Mouse (Mus musculus): ENCODE measurements around the gene Pcsk5. TPM values are rescaled to one million over a fixed set of nuclear protein-coding genes. Genes with fewer than 3 reads are reported as not detected.

Gene Pcsk5
- polyA plus RNA-seq, 1 experiment from 2014 or later: 8.5 TPM

GRCm38 (mm10) chr19:17769610-17770399 lies 67.6 kb downstream of the Pcsk5 start:
- Histone ChIP-seq H3K27ac (ENCODE audit: low read length) (no peak overlapping the region), H3K9me3 (replicated peaks; ENCODE audit: control insufficient read depth, low read length, poor library complexity, severe bottlenecking) (no peaks in the 10 kb centered on the region), H3K36me3 (ENCODE audit: control insufficient read depth, insufficient read depth, low read length) (no peaks in the 10 kb centered on the region), H3K27me3 (ENCODE audit: control insufficient read depth, insufficient read depth, low read depth, low read length) (no peaks in the 10 kb centered on the region), H3K4me2 (ENCODE audit: low read length) (no peak overlapping the region), H3K4me3 (ENCODE audit: low read depth, low read length) (no peak overlapping the region), H3K4me1 (ENCODE audit: control insufficient read depth, insufficient read depth, low read length) (no peaks in the 10 kb centered on the region), H3K9ac (ENCODE audit: low read depth, low read length) (no peak overlapping the region)
- 82% methylated on average over 5 of the region's 5 CpGs for WGBS
- no peak; the same call in 1 of the 2 replicates for ATAC-seq

- 86% methylated on average over 2 of the region's 2 CpGs for WGBS
- no peaks in the 10 kb centered on the region for H3K9me3 ChIP-seq (replicated peaks; ENCODE audit: control insufficient read depth, low read length, poor library complexity, severe bottlenecking)
- no peak overlapping the region for H3K4me2 ChIP-seq (ENCODE audit: low read length)
- no peak for ATAC-seq
- H3K27me3 ChIP-seq (ENCODE audit: control insufficient read depth, insufficient read depth, low read depth, low read length): no peaks in the 10 kb centered on the region
- H3K27ac ChIP-seq (ENCODE audit: low read length): no peak overlapping the region
- no peak overlapping the region for H3K4me3 ChIP-seq (ENCODE audit: low read depth, low read length)
- H3K36me3 ChIP-seq (ENCODE audit: control insufficient read depth, insufficient read depth, low read length): no peaks in the 10 kb centered on the region
- H3K4me1 ChIP-seq (ENCODE audit: control insufficient read depth, insufficient read depth, low read length): no peaks in the 10 kb centered on the region
- H3K9ac ChIP-seq (ENCODE audit: low read depth, low read length): no peak overlapping the region
Observed at GRCm38 (mm10) chr19:17765001-17765400, 72.4 kb downstream of the Pcsk5 start.

DNA sequence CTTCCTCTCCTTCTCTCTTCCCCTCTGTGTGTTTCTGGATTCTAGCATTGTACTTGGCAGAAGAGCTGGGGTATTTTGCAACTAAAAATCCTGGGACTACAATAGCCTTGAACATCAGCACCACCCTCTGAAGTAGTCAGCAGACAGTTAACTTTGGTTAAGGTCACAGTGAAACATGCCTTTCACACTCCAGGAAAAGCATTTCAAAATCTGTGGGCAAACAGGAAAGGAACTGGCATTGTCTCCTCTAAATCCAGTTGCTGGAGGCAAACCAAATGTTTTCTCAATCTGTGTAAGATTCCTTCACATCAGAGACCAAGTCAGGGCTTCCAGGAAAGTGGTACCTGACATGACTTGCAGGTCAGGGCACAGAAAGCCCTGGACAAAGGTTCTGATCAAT lies 74.7 kb downstream of the Pcsk5 start:
- Histone ChIP-seq H3K4me3 (ENCODE audit: low read depth, low read length) (no peak overlapping the region), H3K4me2 (ENCODE audit: low read length) (no peak overlapping the region), H3K27me3 (ENCODE audit: control insufficient read depth, insufficient read depth, low read depth, low read length) (no peaks in the 10 kb centered on the region), H3K9ac (ENCODE audit: low read depth, low read length) (no peak overlapping the region), H3K36me3 (ENCODE audit: control insufficient read depth, insufficient read depth, low read length) (no peaks in the 10 kb centered on the region), H3K27ac (ENCODE audit: low read length) (no peak overlapping the region), H3K4me1 (ENCODE audit: control insufficient read depth, insufficient read depth, low read length) (no peaks in the 10 kb centered on the region), H3K9me3 (replicated peaks; ENCODE audit: control insufficient read depth, low read length, poor library complexity, severe bottlenecking) (no peaks in the 10 kb centered on the region)
- ATAC-seq: no peak

DNA sequence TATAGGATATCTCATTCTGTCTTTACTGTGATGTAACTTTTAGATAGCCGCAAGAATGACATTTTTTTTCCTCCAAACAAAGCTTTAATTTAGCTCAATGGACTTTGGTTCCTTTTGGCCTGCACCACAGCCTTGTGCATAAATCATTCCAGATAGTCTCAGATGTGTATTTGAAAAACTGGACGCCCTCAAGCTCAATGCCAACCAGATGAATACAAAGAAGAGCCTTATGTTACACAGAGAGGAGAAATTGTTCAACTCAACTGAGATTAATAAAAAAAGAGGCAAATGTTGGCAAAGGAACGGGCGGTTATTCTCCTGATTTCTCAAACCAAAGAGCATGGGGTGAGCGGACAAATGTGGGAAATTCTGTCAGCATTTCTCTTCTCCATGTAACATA lies 75.8 kb downstream of the Pcsk5 start:
- H3K9me3 ChIP-seq (replicated peaks; ENCODE audit: control insufficient read depth, low read length, poor library complexity, severe bottlenecking): no peaks in the 10 kb centered on the region
- H3K4me3 ChIP-seq (ENCODE audit: low read depth, low read length): no peak overlapping the region
- 58% methylated on average over 5 of the region's 5 CpGs for WGBS
- no peak overlapping the region for H3K4me2 ChIP-seq (ENCODE audit: low read length)
- no peak overlapping the region for H3K9ac ChIP-seq (ENCODE audit: low read depth, low read length)
- H3K27me3 ChIP-seq (ENCODE audit: control insufficient read depth, insufficient read depth, low read depth, low read length): no peaks in the 10 kb centered on the region
- no peak for ATAC-seq
- H3K36me3 ChIP-seq (ENCODE audit: control insufficient read depth, insufficient read depth, low read length): no peaks in the 10 kb centered on the region
- no peaks in the 10 kb centered on the region for H3K4me1 ChIP-seq (ENCODE audit: control insufficient read depth, insufficient read depth, low read length)
- H3K27ac ChIP-seq (ENCODE audit: low read length): no peak overlapping the region

- Histone ChIP-seq H3K4me2 (ENCODE audit: low read length) (no peak overlapping the region), H3K4me1 (ENCODE audit: control insufficient read depth, insufficient read depth, low read length) (no peaks in the 10 kb centered on the region), H3K27ac (ENCODE audit: low read length) (no peak overlapping the region), H3K9ac (ENCODE audit: low read depth, low read length) (no peak overlapping the region), H3K4me3 (ENCODE audit: low read depth, low read length) (no peak overlapping the region), H3K36me3 (ENCODE audit: control insufficient read depth, insufficient read depth, low read length) (no peaks in the 10 kb centered on the region), H3K27me3 (ENCODE audit: control insufficient read depth, insufficient read depth, low read depth, low read length) (no peaks in the 10 kb centered on the region), H3K9me3 (replicated peaks; ENCODE audit: control insufficient read depth, low read length, poor library complexity, severe bottlenecking) (no peaks in the 10 kb centered on the region)
- 66% methylated on average over 3 of the region's 3 CpGs for WGBS
- no peak for ATAC-seq
Observed at GRCm38 (mm10) chr19:17752841-17753240, 84.6 kb downstream of the Pcsk5 start.

DNA sequence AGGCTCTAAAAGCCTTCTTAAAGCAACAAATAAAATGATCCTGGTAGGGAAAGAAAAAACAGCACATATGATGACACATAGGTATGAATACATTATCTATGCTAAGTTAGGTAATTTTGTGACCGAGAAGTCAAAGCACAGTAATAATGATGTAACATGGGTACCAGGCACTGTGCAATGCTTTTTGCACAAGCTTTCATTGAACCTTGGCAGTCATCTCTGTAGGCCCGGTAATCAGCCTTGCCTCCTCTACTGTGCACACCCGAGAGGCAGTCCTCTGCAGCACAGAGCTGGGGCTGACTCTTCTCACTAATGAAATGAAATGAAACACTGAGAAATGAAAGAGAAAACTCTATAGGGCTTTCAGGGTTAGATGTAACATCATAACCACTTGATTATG lies 89.1 kb downstream of the Pcsk5 start:
- Histone ChIP-seq H3K4me2 (ENCODE audit: low read length) (no peak overlapping the region), H3K27ac (ENCODE audit: low read length) (no peak overlapping the region), H3K27me3 (ENCODE audit: control insufficient read depth, insufficient read depth, low read depth, low read length) (no peaks in the 10 kb centered on the region), H3K9me3 (replicated peaks; ENCODE audit: control insufficient read depth, low read length, poor library complexity, severe bottlenecking) (no peaks in the 10 kb centered on the region), H3K9ac (ENCODE audit: low read depth, low read length) (no peak overlapping the region), H3K4me3 (ENCODE audit: low read depth, low read length) (no peak overlapping the region), H3K36me3 (ENCODE audit: control insufficient read depth, insufficient read depth, low read length) (no peaks in the 10 kb centered on the region), H3K4me1 (ENCODE audit: control insufficient read depth, insufficient read depth, low read length) (no peaks in the 10 kb centered on the region)
- WGBS: 87% methylated on average over 3 of the region's 3 CpGs
- ATAC-seq: no peak

- ATAC-seq: no peak
- H3K27ac ChIP-seq (ENCODE audit: low read length): no peak overlapping the region
- no peaks in the 10 kb centered on the region for H3K36me3 ChIP-seq (ENCODE audit: control insufficient read depth, insufficient read depth, low read length)
- no peak overlapping the region for H3K4me3 ChIP-seq (ENCODE audit: low read depth, low read length)
- no peaks in the 10 kb centered on the region for H3K4me1 ChIP-seq (ENCODE audit: control insufficient read depth, insufficient read depth, low read length)
- no peaks in the 10 kb centered on the region for H3K27me3 ChIP-seq (ENCODE audit: control insufficient read depth, insufficient read depth, low read depth, low read length)
- no peaks in the 10 kb centered on the region for H3K9me3 ChIP-seq (replicated peaks; ENCODE audit: control insufficient read depth, low read length, poor library complexity, severe bottlenecking)
- H3K9ac ChIP-seq (ENCODE audit: low read depth, low read length): no peak overlapping the region
- no peak overlapping the region for H3K4me2 ChIP-seq (ENCODE audit: low read length)
- 94% methylated on average over 2 of the region's 2 CpGs for WGBS
Observed at GRCm38 (mm10) chr19:17745380-17745779, 92.1 kb downstream of the Pcsk5 start.

DNA sequence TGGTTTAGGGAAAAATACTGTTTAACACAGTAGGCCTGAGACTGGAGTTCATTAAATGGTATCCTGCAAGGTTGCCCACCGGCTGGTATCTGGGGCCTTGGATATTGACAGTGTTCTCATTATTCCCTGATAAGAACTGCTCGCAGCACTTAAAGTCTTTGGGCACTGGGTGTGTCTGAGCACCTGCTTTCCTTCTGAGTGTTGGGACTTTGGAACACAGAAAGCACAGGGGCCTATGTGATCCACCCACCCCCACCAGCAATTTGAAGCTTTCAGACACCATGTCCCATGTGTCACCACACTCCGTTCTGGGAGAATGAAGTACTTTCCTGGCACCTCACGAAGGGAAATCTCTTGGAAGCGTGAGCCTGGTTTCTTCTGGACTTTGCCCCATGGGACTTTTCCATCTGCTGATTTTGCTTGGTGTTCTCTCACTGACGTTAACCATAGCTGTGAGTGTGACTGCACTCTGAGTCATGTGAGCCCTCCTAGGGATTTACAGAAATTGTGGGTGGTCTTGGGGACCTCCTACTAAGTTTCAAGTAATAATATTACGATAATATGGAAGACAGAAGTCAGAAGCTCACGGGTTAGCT lies 92.9 kb downstream of the Pcsk5 start:
- H3K4me3 ChIP-seq (ENCODE audit: low read depth, low read length): no peak overlapping the region
- no peak for ATAC-seq
- H3K27ac ChIP-seq (ENCODE audit: low read length): no peak overlapping the region
- H3K9ac ChIP-seq (ENCODE audit: low read depth, low read length): no peak overlapping the region
- 88% methylated on average over 8 of the region's 8 CpGs for WGBS
- no peaks in the 10 kb centered on the region for H3K27me3 ChIP-seq (ENCODE audit: control insufficient read depth, insufficient read depth, low read depth, low read length)
- H3K36me3 ChIP-seq (ENCODE audit: control insufficient read depth, insufficient read depth, low read length): no peaks in the 10 kb centered on the region
- H3K9me3 ChIP-seq (replicated peaks; ENCODE audit: control insufficient read depth, low read length, poor library complexity, severe bottlenecking): no peaks in the 10 kb centered on the region
- H3K4me2 ChIP-seq (ENCODE audit: low read length): no peak overlapping the region
- H3K4me1 ChIP-seq (ENCODE audit: control insufficient read depth, insufficient read depth, low read length): no peaks in the 10 kb centered on the region

- Histone ChIP-seq H3K27me3 (ENCODE audit: control insufficient read depth, insufficient read depth, low read depth, low read length) (no peaks in the 10 kb centered on the region), H3K4me3 (ENCODE audit: low read depth, low read length) (no peak overlapping the region), H3K9ac (ENCODE audit: low read depth, low read length) (no peak overlapping the region), H3K4me1 (ENCODE audit: control insufficient read depth, insufficient read depth, low read length) (no peaks in the 10 kb centered on the region), H3K27ac (ENCODE audit: low read length) (no peak overlapping the region), H3K36me3 (ENCODE audit: control insufficient read depth, insufficient read depth, low read length) (no peaks in the 10 kb centered on the region), H3K4me2 (ENCODE audit: low read length) (no peak overlapping the region), H3K9me3 (replicated peaks; ENCODE audit: control insufficient read depth, low read length, poor library complexity, severe bottlenecking) (no peaks in the 10 kb centered on the region)
- no peak for ATAC-seq
- 50% methylated on average over 1 of the region's 1 CpGs for WGBS
Observed at GRCm38 (mm10) chr19:17741465-17741864, 96.0 kb downstream of the Pcsk5 start.

Measured in midbrain, embryonic 16.5 days (tissue).